Mouse (Mus musculus): ENCODE measurements around the gene Cenpa. TPM values are rescaled to one million over a fixed set of nuclear protein-coding genes. Genes with fewer than 3 reads are reported as not detected.

The Cenpa gene
- 56.1 and 56.7 TPM in 2 replicates for total RNA-seq (2017)

- ATAC-seq (ENCODE audit: extremely low read depth, insufficient number of reproducible peaks, low FRiP score, poor library complexity, severe bottlenecking) = peak; percentile 95
Measured at GRCm38 (mm10) chr5:30666391-30667195, at the start of gene Cenpa. TSS of gene Cenpa (plus strand) at chr5:30666777.

DNA sequence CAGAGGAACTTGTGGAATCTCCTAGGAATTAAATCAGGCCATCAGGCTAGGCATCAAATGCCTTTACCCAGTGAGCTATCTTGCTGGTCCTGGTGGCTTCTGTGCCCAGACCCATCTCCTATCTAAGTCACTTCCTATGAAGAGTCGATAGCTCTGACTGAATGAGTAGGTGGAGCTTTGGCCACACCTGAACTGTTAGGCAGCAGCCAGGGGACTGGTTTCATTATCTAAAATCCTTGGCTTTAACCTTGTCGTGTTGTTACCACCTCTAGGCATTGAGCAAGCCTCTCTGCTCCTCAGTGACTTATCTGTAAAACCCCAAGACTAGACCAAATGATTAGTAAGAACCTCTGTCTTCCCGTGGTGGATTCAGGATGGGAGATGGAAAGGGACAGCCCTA lies 49.2 kb upstream of the Cenpa start:
- ATAC-seq (ENCODE audit: extremely low read depth, insufficient number of reproducible peaks, low FRiP score, poor library complexity, severe bottlenecking) = no peak

GRCm38 (mm10) chr5:30617851-30618250 lies 48.7 kb upstream of the Cenpa start:
- no peak for ATAC-seq (ENCODE audit: extremely low read depth, insufficient number of reproducible peaks, low FRiP score, poor library complexity, severe bottlenecking)

DNA sequence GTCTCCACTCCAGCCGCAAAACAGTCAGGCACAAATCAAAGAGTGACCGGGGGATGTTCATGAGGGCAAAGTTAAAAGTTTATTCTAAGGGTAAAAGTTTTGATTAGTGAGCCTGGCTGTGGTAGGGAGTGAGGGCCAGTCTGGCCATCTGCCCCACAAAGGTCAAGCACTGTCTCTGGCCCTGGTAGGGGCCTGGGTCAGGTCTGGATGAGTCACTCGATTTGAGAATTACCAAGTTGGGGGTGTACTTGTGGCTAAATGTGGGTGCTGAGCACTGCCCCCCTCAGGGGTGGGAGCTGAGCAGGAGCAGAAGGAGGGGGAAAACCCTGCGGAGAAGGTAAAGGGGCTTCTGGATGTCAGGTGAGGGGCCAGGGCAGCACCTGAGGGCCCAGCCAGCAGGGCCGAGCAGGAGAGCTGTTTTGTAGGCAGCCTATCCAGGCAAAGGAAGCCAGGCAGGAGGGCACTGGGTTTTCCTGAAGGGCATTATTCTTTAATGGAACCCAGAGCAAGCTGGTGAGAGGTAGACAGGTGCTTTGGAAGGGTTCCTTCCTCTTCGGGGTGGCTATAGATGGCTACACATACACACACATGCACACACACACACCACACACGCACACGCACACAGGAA lies 48.1 kb upstream of the Cenpa start:
- ATAC-seq (ENCODE audit: extremely low read depth, insufficient number of reproducible peaks, low FRiP score, poor library complexity, severe bottlenecking) = no peak

GRCm38 (mm10) chr5:30619211-30619610 lies 47.4 kb upstream of the Cenpa start:
- ATAC-seq (ENCODE audit: extremely low read depth, insufficient number of reproducible peaks, low FRiP score, poor library complexity, severe bottlenecking) = no peak

- no peak for ATAC-seq (ENCODE audit: extremely low read depth, insufficient number of reproducible peaks, low FRiP score, poor library complexity, severe bottlenecking)
Measured at GRCm38 (mm10) chr5:30620567-30620966, 46.0 kb upstream of the Cenpa start.

- no peak for ATAC-seq (ENCODE audit: extremely low read depth, insufficient number of reproducible peaks, low FRiP score, poor library complexity, severe bottlenecking)
Measured at GRCm38 (mm10) chr5:30621211-30621790, 45.3 kb upstream of the Cenpa start.

DNA sequence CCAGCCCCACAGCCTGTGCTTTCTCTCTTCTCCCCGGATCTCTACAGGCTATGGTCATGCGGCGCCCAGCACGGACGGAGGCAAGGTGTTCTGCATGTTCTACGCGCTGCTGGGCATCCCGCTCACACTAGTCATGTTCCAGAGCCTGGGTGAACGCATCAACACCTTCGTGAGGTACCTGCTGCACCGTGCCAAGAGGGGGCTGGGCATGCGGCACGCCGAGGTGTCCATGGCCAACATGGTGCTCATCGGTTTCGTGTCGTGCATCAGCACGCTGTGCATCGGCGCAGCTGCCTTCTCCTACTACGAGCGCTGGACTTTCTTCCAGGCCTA lies 44.8 kb upstream of the Cenpa start:
- ATAC-seq (ENCODE audit: extremely low read depth, insufficient number of reproducible peaks, low FRiP score, poor library complexity, severe bottlenecking) = no peak

GRCm38 (mm10) chr5:30622177-30622840 lies 44.3 kb upstream of the Cenpa start:
- peak; percentile 24; the same call in 1 of the 2 replicates for ATAC-seq (ENCODE audit: extremely low read depth, insufficient number of reproducible peaks, low FRiP score, poor library complexity, severe bottlenecking)

GRCm38 (mm10) chr5:30622841-30623185 lies 43.8 kb upstream of the Cenpa start:
- ATAC-seq (ENCODE audit: extremely low read depth, insufficient number of reproducible peaks, low FRiP score, poor library complexity, severe bottlenecking) = no peak

- ATAC-seq (ENCODE audit: extremely low read depth, insufficient number of reproducible peaks, low FRiP score, poor library complexity, severe bottlenecking) = no peak
Measured at GRCm38 (mm10) chr5:30623380-30623779, 43.2 kb upstream of the Cenpa start.

DNA sequence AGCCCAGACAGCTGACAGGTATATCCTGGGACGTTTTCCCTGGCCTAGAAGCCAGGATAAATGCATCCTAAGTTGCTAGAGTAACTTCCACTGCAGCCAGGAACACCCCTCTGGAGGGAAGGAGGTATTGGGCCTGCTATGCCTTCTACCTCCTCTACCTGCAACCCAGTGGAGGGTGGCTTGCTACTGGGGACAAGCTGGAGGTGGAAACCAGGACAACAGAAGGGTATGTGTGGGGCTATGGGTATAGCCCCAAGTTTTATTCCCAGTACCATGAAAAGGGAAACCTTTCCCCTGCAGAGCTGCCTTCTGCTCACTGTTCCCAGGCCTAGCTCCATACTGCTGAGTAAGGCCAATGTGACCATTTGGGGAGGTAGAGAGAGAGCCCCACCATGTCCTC lies 42.3 kb upstream of the Cenpa start:
- ATAC-seq (ENCODE audit: extremely low read depth, insufficient number of reproducible peaks, low FRiP score, poor library complexity, severe bottlenecking) = no peak

GRCm38 (mm10) chr5:30624908-30625307 lies 41.7 kb upstream of the Cenpa start:
- no peak for ATAC-seq (ENCODE audit: extremely low read depth, insufficient number of reproducible peaks, low FRiP score, poor library complexity, severe bottlenecking)

- no peak for ATAC-seq (ENCODE audit: extremely low read depth, insufficient number of reproducible peaks, low FRiP score, poor library complexity, severe bottlenecking)
Measured at GRCm38 (mm10) chr5:30625379-30625778, 41.2 kb upstream of the Cenpa start.

- no peak for ATAC-seq (ENCODE audit: extremely low read depth, insufficient number of reproducible peaks, low FRiP score, poor library complexity, severe bottlenecking)
Measured at GRCm38 (mm10) chr5:30626331-30627105, 40.1 kb upstream of the Cenpa start.

GRCm38 (mm10) chr5:30628511-30628910 lies 38.1 kb upstream of the Cenpa start:
- no peak for ATAC-seq (ENCODE audit: extremely low read depth, insufficient number of reproducible peaks, low FRiP score, poor library complexity, severe bottlenecking)

DNA sequence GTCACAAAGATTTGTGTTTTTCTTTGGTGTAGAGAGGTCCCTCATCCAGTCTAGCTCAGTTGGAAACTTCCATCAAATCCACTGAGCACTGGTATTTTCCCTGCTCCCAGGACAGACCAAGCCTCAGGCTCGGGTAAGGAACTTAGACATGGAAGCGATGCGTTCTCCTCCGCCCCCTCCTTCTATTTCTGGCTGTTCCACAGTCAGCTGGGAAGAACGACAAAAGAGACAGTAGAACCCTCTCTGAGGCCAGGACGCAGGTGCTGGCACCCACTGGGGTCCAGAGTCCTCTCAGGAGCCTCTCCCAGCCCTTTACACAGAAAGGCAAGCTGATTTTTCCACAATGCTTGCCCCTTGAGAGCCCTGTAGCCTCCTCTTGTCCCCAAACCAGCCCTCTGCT lies 36.2 kb upstream of the Cenpa start:
- no peak for ATAC-seq (ENCODE audit: extremely low read depth, insufficient number of reproducible peaks, low FRiP score, poor library complexity, severe bottlenecking)

DNA sequence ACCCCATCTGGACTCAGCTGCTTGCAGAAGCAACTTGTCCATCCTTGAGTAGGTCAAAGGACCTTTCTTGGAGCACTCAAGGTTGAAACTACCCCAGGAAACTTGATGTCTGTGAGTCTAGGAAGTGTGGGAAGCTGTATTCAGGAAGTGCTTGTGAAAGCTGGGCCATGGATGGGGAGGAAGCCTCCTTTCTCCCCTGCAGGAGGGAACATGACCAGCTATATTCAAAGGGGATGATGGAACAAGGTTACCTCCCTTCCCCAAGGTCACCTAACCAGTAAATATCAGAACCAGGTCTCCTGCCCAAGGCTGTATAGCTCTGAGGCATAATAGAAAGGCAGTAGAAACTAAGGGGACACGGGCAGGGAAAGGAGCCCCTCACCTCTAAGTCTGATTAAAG lies 34.4 kb upstream of the Cenpa start:
- ATAC-seq (ENCODE audit: extremely low read depth, insufficient number of reproducible peaks, low FRiP score, poor library complexity, severe bottlenecking) = no peak

DNA sequence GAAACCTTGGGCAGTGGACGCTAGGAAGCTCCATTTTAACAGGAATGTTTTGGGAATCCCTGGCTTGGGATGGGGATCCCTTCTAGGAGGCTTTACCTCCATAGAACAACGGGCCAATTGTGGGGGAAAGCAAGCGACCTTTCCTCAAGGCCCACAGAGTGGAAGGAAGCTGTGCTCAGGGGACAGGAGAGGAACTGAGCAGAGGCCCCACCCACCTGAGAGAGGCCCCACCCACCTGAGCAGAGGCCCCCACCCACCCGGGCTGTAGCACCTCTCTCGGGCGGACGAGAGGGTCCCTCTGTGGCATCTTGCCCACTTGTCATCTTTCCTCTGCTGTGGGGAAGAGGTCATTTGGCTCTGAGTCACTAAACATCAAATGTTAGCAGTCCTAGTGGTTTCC lies 29.6 kb upstream of the Cenpa start:
- no peak for ATAC-seq (ENCODE audit: extremely low read depth, insufficient number of reproducible peaks, low FRiP score, poor library complexity, severe bottlenecking)
